Mouse (Mus musculus) E14TG2a.4 (cell line): ENCODE measurements around the gene Frmd4b.

Experiments used
- CTCF ChIP-seq: conservative IDR thresholded peaks from 2 replicates; pipeline ENCODE4 v1.5.1; 2014; ENCODE audit warnings: low read length
- NANOG ChIP-seq: IDR thresholded peaks from 2 replicates; pipeline ENCODE4 v1.6.1; 2014; ENCODE audit warnings: borderline replicate concordance, low read length, mixed read lengths
- POU5F1 ChIP-seq: IDR thresholded peaks from 2 replicates; pipeline ENCODE4 v1.6.1; 2014; ENCODE audit warnings: low read length, borderline replicate concordance

DNA sequence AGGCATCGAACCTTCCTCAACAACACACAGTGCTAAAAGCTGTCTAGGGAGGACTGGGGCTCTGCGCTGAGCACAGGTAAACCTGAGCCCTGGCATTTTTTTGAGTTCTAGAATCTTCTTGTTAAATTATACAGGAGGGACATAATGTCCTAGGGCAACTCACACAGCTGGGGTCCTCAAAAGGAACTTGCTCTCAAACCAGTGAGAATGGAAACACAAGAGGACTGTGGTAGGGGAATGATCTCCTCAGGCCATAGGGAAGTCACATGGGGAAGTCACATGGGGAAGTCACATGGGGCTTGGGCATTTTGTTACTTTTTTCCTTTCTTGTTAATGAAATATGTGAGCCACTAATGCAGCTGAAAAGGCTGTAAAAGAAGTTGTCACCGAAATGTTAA lies 220.4 kb downstream of the Frmd4b start:
- TF ChIP-seq CTCF (no peak), NANOG (no peak), POU5F1 (no peak)
